Mouse (Mus musculus) G1E (cell line): ENCODE data around the gene Gm26727.

ENCODE experiments used
- CTCF ChIP-seq: IDR thresholded peaks from 2 replicates; pipeline ENCODE4 v1.5.1; 2012; ENCODE audit warnings: low read depth, low read length, inconsistent platforms, mixed read lengths
- GATA1 ChIP-seq: IDR thresholded peaks from 2 replicates; pipeline ENCODE4 v1.6.1; 2012; ENCODE audit warnings: borderline replicate concordance, low read length, inconsistent platforms, mixed read lengths
- GATA2 ChIP-seq: IDR thresholded peaks from 2 replicates; pipeline ENCODE4 v1.6.1; 2012; ENCODE audit warnings: low read depth, low read length, inconsistent platforms, borderline replicate concordance
- POLR2AphosphoS5 ChIP-seq: IDR thresholded peaks from 2 replicates; pipeline ENCODE4 v1.6.1; 2012; ENCODE audit warnings: low read depth, low read length, inconsistent platforms; ENCODE audit not compliant: insufficient replicate concordance
- TAL1 ChIP-seq: conservative IDR thresholded peaks from 2 replicates; pipeline ENCODE4 v1.6.1; 2012; ENCODE audit warnings: low read depth, low read length, inconsistent platforms, mixed read lengths

DNA sequence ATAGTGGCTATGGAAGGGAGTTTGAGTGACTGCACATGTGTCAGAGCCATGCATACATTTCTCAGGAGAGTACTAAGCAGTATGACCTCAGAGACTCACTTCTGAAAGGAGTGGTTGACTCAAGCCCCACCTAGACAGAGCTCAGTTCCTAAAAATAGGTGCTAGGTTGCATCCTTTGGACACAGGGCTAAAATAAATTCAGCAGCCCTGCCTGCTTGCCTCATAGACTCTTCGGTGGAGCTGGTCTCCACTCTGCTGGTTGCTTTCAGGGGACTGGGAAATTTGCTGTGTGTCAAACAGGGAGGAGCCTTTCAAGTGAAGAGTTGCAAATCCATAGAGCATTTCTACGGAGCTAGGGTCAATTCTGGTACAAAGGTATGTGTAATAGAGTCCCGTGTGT is 12.8 kb upstream of the Gm26727 start, which contains the start of gene Xirp2:
- TF ChIP-seq CTCF, result no peak
- no peak for TF ChIP-seq GATA1
- TF ChIP-seq TAL1, result no peak
- TF ChIP-seq GATA2, result no peak
- TF ChIP-seq POLR2AphosphoS5, result no peak
